Mouse (Mus musculus): Measurements from ENCODE around the gene Ncbp3. TPM values are rescaled to one million over a fixed set of nuclear protein-coding genes. Genes with fewer than 3 reads are reported as not detected.

The Ncbp3 gene
- total RNA-seq, 2 experiments from 2014 or later = 4.6 to 6.6 TPM

DNA sequence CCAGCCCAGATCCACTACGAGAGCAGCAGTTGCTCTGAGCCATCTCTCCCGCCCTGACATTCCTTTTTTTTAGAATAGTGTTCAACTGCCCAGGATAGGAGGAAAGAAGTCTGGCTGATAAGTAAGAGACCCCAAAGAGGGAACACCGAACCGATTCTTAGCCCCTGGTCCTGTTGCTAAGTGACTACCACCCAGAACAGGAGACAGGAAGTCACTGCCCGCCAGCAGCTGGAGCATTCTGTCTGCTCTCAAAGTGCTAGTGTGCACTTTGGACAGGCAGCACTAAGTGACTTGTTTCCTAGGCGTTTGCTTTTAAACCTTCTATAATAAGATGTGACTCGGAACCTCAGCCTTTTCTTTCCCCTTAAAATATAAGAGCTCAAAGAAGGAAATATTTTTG lies 37.8 kb downstream of the Ncbp3 start:
- no peak for DNase-seq

DNA sequence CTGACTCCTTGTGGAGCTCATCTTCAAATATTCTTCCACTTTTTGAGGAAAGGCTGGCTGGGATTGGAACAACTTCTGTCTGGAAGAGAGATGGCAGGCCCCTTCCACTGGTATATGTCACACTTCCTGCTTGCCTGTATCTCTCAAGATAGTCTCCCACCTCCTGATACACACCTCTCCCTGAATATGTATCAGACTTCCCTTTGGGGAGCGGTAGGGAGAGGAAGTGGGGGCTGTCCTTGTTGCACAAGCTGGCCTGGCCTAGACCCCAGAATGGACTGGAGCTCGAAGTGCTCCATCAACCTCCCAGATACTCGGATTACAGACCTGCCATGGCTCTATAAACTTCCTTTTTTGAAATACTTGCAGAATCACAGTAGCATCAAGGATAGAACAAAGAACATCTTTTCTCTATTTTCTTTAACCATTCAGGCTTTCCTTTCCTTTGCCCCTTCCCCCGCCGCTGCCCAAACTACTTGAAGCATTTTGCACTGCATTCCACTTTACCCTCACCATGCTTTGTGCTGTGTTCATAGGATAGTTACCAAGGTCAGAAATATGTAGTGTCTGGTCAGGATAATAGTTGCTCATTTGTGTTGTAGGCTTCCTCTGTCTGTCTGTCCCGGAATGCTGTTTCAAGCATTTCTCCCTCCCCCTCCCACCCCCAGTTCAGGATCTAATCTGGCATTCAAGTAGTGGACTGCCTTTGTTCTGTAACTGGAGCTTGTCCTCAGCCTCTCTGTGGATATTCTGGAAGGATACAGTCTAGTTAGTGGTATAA lies 40.3 kb downstream of the Ncbp3 start:
- no peak for DNase-seq

DNA sequence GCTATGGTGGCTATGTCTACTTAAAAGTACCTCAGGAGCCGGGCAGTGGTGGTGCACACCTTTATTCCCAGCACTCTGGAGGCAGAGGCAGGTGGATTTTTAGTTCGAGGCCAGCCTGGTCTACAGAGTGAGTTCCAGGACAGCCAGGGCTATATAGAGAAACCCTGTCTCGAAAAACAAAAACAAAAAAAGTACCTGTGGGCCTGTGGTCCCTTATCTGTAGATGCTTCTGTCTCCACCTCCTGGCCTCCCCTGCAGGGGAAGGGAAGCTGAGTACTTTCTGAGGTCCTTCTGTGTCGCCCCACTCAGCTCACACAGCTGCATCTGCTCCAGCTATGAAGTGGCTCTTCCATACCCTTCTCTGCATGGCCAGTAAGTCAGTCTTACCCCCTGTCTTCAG lies 42.7 kb downstream of the Ncbp3 start, which contains the start of gene Itgae:
Gene Itgae, plus strand, starts transcription at position 301 of the 400 bp plus-strand sequence.
- no peak for DNase-seq

DNA sequence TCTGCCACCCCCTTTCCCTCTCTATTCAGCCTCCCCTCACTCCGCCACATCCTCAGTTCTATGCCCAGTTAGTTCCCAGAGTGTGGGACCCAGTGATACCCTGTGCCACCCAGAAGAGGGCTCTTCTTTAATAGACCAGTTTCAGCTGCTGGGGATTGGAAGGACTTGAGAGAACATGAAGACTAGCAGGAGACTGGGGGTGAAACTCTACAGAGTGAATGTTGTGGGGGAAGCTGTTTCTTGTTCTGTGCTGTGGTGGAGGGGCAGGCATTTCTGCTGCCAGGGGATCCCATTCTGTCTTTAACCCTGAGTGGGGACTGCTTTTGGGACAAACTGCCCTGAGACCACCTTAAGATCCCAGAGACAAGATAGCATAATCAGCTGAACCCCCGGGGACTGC lies 43.2 kb downstream of the Ncbp3 start:
- DNase-seq = no peak

DNA sequence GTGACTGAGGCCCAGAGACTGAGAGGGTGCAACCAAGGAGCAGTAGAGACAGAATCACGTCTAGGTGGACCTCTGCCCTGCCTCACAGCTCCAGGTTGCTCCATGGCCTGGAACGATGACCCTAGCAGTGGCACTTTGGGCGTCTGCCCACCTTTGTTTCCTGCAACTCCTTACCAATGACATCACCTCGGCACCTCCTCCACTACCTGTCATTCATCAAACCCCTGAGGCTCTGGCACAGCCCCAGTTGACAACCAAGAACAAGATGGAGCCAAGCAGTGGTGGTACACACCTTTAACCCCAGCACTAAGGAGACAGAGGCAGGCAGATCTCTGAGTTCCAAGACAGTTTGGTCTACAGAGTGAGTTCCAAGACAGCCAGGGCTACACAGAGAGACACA lies 44.5 kb downstream of the Ncbp3 start:
- no peak for DNase-seq

DNA sequence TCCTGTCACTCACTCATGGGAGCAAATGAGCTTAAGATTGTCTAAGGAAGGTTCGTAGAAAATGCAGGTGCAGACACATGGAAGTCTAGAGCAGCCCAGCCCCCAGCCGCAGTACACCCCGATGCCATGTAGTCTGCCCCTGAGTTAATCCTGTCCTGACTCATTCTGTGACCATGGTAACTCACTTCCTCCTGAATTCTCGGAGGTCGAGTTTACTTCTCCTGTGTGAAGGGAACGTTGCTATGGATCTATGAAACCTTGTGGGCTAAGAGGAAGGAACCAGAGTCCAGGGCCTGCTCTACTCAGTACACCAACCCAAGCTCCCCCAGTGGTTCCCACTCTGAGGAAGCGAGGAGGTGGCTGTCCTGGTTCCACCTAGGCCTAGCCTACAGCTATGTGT lies 45.3 kb downstream of the Ncbp3 start:
- DNase-seq = no peak

DNA sequence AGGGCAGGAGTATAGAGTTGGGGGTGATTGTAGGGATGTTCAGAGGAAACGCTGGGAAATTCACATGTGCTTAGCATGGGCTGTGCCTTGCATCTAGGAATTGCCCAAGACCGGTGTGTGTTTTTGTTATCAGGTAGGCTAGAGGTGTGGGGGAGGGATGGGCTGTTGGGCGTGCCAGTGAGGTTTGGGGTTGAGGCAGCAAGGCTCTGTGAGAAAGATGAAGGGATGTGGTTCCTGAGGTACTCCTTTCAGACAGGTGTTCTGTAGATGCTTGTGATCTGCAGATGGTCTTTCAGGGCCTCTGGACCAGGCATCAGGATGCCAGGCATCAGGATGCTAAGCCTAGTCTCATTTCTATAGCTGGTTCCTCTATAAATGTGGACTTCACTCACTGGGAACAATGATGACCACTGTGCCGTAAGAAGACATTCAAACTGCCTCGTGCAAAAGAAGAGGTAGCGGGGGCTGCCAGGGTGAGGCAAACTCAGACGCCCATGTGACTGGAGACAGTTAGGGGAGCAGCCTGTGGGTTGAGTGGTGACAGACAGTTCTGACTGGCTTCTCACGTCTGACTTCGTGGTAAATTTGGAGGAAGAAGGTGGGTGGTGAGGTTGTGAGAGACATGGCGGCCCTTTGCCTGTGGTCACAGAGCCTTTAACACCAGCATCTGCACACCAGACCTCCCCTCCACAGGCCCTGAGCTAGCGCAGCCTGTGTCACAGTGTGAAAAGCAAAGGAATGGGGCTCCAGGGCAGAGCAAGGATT lies 46.8 kb downstream of the Ncbp3 start:
- DNase-seq = no peak

DNA sequence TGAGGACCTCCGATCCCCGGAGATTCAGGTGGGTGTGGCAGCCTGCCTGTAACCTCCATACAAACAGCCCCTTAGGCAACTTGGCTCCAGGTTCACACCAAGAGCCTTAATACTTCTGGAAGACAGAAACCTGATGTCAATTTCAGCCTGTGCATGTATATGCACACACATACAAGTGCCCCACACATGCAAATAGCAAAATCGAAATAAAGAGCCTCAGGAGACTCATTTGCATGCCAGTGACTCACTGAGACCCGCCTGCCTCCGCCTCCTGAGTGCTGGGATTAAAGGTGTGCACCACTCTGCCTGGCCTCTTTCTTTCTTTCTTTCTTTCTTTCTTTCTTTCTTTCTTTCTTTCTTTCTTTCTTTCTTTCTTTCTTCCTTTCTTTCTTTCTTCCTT lies 51.3 kb downstream of the Ncbp3 start:
- no peak for DNase-seq

DNA sequence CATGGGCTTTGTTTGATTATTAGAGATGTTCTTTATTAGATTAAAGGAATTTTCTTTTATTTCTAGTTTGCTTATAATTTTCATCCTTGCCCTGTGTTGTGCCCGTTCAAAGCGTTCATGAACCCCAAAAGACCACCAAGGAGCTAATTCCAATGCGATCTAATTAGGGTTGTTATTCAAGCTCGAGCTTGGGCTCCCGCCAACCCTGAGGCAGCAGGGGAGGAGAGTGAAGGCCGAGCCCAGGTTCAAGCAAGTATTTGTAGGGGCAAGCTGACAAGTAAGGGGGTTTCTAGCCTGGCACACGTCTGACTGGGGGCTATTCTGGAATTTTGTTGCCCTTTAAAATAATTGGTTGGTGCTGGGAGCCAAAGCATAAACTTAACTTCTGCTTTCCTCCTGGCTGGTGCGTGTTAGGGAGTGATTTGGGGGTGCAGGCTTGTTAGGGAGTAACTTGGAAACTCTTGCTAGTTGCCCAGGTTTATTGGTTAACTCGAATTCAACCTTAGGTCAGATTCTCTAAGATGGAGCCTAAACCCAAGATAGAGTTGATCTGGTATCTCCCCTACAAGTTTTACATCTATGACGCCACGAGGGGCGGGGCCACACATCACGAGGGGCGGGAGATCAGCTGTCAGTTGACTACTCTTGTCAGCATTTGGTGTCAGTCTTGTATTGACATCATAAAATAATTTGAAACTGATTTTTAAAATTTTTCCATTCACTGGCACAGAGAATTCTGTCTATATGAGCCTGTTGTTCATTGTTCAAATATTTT lies 52.6 kb downstream of the Ncbp3 start:
- no peak for DNase-seq

DNA sequence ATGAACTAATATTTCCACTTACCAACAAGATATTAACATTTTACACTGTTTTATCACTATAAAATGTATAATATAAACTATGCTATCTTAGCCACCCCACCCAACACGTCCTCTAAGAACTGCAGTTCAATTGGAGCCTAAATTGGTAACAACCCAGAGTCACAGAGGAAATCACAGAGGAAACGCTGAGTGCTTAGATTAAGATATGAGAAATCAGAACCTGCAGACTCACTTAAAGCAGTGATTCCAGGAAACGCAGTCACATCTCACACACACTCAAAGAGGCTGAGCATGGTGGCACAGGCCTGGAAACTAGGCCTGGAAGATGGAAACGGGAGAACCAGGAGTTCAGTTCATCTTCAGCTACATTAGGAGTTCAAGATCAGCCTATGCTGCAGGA lies 53.7 kb downstream of the Ncbp3 start:
- no peak for DNase-seq

DNA sequence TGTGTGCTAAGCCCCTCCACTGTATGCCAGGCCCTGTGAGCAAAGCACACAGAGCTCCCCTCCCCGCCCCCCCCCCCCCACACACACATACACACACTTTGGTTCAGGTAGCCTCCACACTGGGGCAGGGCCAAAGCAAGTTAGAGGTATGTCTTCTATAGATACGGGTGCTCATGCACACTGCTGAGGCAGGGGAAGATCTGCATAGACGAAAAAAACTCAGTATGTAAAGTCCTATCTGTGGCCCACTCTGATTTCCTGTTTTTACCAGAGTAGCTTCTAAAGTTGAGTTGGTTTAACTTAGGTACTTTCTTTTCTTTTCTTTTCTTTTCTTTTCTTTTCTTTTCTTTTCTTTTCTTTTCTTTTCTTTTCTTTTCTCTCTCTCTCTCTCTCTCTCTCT lies 57.7 kb downstream of the Ncbp3 start:
- no peak for DNase-seq

DNA sequence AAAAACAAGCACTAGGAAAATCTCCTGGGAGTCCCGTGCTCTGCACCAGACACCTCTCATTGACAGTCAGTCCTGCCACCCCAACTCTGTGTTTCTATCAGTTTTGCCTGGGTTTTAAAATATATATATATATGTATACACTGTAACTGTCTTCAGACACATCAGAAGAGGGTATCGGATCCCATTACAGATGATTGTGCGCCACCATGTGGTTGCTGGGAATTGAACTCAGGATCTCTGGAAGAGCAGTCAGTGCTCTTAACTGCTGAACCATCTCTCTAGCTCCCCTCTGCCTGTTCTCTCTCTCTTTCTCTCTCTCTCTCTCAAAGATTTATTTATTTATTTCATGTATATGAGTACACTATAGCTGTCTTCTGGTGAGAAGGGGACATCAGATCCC lies 59.8 kb downstream of the Ncbp3 start:
- peak; percentile 32 for DNase-seq

DNA sequence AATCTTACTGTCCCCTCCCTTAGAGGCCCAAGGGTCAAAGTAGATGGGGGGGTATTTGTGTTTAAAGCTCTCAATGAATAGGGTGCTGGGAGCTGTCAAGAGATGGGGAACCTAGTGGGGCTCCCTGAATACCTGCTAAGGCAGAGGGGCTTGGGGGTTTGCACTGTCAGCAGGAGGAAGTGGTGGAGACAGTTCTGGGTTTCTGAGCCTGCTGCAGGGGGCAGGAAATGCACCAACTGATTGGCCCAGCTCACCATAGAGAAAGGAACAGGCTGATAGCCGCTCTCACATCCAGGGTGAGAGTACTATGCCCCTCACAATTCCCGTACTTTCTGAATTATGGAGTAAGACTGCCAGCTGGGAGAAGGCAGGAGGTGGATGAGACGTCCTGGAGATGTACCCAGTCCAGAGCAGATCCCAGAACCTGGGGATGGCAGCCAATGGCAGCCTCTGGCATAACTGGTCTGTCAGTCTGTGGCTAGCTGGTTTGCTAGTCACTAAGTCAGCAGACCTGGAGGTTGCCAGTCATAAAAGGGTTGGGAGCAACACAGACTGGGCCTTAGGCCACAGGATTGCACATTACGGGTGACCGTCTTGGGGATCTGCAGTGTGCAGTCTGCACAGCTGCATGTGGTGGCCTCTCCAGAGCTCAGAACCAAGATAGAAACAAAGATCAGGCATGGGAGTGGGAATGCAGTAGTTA lies 60.8 kb downstream of the Ncbp3 start:
- DNase-seq = no peak

DNA sequence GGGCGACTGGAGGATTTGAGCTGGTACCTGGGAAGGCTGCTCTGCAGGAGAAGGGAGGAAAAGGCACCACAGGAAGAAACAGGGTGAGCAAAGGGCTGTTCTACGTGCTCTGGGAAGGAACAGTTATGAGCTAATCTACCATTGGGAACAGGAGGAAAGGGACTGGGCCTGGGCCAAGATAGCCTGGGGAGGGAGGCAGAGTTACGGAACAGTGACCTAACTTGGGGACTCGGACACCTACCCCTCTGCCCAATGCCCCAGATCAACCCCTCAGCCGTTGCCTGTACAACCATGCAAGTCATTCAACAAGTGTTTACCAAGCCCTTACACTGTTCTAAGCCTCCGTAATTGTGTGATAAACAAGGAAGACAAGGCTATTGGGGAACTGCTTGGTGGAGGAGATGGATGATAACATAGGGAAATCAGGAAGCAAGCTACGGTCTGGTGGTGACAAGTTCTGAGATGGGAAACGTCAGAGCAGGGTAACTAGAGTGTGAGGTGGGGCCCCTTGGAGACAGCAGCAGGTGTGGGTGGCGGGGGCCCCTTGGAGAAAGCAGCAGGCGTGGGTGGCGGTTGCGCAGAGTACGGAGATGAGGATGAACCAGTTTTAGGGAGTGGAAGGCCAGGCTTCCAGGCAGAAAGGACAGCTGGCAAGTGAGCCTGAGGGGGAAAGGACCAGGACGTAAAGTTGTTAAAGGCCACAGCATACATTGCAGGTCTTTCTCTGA lies 61.5 kb downstream of the Ncbp3 start:
- no peak for DNase-seq

DNA sequence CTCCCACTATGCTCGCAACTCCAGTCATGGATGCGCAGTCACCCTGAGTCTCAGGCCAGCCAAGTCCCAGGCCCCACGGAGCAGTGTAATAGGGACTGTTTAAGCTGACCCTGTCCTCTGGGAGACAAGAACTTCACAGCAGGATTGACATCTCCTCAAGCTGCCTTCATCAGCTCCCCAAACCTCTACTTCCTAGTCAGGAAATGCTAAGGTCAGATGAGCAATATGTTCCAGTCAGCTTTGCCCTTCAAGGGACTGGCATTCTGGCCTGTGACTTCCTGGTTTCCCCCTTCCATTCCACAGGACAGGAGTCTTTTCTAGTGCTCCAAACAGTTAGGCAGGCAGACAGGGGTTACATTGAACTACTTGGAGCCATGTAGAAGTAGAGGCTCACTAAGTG lies 62.4 kb downstream of the Ncbp3 start:
- DNase-seq = no peak

DNA sequence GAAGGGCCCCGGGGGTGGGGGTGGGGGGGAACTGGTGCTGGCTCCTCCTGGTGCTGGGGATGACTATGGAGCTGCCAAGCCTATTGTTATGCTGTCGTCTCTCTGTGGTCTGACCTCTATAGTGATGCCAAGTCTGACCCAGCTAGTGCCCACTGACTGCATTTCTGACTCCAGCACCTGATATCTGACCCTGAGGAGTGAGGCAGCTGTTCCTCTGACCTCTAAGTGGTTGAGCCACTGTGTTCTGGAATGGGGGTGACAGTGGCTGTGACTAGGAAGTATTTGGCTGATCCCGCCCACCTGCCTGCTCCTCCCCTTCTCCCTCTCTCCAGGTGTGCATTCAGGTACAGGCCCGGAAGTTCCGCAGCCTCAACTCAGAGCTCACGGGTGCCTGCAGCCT lies 63.8 kb downstream of the Ncbp3 start:
- DNase-seq = no peak

DNA sequence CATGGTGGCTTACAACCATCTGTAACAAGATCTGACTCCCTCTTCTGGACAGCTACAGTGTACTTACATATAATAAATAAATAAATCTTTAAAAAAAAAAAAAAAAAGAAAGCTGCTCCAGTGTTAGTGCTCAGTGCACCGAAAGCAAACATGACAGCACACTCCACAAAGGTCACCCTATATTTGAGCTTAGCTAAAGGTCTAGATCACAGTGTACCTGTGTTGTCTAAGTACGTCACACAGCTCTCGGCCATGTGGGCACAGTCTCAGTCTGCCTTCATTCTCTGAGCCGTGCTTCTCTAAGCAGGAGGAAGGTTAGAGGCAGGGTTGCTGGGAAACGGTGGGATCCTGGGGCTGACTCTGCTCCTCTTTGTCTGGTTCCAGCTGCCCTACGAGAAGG lies 78.9 kb downstream of the Ncbp3 start:
- no peak for DNase-seq

DNA sequence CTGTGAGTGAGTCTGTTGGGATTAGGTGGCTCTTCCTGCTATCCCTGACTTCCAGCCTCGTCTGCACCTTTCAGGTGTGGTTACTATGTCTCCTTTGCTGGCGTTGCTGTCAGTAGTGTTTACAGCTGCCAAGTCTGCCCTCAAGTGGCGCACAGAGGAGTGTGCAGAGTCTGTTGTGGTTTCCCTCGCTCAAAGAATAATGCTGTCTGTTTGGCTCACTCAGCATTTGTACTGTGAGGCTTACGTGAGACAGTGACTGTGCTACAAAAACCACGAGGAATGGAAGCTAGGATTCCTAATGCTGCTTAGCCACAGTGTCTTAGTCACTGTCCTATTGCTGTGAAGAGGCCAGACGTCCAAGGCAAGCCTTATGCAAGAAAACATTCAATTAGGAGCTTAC lies 83.4 kb downstream of the Ncbp3 start:
- DNase-seq = no peak

DNA sequence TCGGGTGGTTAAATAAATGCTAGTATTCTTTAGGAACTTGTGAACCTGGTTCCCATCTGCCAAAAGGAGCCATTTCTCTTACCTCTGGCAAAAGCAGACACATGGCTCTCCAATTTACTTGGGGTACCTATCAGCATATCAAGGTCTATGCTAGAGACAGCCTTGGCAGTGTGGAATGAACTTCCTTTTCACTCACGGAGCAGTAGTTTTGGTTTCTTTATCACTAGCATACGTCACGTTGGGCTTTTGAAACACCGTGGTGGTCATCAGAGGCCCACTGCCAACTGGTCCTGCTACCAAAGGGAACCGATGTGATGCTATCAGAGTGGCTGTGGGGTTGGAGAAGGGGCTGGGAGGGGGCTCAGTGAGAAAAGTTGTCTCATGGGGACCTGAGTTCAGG lies 85.4 kb downstream of the Ncbp3 start:
- no peak for DNase-seq

DNA sequence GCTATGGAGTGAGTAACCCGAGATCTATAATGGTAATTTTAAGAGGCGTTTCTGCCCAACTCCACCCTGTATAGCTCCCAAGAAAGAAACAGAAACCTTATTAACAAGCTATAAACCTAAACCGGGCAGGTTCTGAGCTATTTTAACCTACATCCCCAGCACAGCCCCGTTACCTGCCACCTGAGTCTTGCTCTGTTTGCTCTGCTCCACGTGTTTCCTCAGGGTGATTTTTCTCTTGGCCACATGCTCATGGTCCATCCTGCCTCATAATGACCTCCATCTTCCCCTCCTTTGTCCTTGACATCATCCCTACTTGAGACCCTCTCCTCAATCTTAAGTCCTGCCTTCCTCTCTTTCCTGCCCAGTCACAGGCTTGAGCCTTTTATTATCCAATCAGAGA lies 86.6 kb downstream of the Ncbp3 start:
- DNase-seq = no peak

DNA sequence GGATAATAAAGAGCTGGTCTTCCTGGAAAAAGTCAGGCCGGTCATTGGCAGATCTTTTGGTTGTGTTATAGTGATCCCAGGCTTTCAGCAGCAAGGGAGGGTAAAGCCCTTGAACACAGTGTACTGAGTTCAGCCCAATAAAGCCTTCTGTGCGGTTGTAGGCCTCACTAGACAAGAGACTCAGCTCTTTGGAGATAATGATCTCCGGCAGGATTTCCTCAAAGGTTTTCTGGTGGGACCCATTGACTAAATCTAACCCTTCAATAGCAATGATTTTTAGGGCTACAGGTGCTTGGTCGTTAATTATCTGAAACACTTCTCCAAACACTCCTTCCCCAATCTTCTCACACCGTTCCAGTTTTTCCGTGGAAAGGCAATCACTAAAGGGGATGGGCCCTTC lies 89.0 kb downstream of the Ncbp3 start:
- no peak for DNase-seq

DNA sequence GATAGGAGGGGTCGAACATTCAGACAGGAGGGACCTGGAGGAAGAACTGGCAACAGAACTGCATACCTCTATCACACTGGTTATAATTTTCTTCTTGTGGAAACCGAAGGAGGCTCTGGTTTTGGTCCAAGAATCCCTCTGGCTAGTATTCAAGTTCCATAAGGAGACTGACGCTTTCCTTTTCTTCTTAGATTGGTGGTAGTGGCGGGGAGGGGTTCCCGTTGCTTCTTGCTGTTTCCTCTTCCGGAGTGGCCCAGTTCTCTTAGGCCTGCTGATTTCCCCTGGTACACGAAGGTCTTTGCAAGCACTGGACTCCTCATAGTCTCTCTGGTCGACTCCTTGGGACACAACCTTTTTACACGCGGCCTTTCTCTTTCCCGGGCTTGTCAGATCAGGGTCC lies 89.5 kb downstream of the Ncbp3 start:
- no peak for DNase-seq
